Mouse (Mus musculus) urinary bladder, adult 18-20 months (tissue): ENCODE results near the gene Rnf141.

Experiments used
- DNase-seq, 2 experiments: peaks; one replicate each; pipeline ENCODE4 v3.0.0; 2022; ENCODE audit warnings: low spot score in 2 of 2, mixed read lengths in 2 of 2

The Rnf141 gene

GRCm38 (mm10) chr7:110833024-110833423 is 11.2 kb downstream of the Rnf141 start:
- no peak for DNase-seq

- no peak for DNase-seq
These were observed 20.0 kb downstream of the Rnf141 start for GRCm38 (mm10) chr7:110823995-110824953.

DNA sequence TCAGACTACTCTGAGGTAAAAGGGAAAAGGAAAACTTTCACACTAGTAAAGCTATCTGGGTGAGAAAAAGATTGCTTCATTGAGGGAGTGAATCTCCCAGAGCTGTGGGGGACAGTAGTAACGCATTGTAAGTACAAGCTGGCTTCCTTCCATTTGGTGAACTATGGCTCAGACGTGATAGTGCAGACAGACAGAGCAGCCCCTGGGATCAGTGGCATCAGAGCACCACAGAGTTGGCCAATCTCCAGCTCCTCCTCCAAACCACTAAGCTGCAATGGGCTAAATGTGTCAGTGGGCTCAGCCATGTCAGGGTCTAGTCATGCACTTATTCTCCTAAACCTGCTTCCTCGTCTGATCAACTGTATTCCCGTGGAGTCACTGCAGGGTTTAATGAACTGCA is 20.7 kb downstream of the Rnf141 start:
- no peak for DNase-seq

GRCm38 (mm10) chr7:110823076-110823475 is 21.2 kb downstream of the Rnf141 start:
- no peak for DNase-seq

DNA sequence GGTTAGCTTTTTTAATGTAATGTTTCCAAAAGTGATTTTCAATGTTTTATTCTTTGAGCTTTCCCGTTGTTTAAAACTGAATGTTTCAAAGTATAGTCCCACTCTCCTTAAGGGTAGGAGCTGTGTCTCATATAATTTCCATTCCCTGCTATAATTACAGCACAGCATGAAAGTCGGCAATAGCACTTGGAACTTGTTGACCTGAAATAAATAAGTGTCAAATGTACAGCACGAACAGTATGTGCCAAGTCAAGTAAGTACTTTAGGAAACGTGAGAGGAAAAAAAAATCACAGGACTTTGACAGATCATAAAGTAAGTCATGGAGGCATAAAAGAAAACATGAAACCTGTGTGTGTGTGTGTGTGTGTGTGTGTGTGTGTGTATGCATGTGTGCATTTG is 22.2 kb downstream of the Rnf141 start:
- DNase-seq: no peak

GRCm38 (mm10) chr7:110821653-110822052 is 22.6 kb downstream of the Rnf141 start:
- DNase-seq: no peak

DNA sequence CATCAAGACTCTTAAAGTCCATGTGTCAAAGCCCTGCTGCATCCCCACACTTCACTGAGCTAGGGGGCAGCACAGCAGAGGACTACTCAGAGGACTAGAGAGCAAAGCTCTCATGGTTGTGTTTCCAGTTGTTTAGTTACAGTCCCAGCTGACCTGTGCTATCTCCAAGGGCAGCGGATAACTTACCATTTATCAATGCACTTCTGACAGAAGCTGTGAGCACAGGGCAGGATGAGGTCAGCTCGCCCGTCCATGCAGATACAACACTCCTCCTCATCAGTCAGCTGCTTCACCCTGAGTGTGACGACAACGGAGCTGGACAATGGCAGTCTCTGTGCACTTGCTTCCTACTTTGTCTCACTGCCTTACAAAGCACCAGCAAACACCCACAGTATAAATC is 23.2 kb downstream of the Rnf141 start:
- no peak for DNase-seq

DNA sequence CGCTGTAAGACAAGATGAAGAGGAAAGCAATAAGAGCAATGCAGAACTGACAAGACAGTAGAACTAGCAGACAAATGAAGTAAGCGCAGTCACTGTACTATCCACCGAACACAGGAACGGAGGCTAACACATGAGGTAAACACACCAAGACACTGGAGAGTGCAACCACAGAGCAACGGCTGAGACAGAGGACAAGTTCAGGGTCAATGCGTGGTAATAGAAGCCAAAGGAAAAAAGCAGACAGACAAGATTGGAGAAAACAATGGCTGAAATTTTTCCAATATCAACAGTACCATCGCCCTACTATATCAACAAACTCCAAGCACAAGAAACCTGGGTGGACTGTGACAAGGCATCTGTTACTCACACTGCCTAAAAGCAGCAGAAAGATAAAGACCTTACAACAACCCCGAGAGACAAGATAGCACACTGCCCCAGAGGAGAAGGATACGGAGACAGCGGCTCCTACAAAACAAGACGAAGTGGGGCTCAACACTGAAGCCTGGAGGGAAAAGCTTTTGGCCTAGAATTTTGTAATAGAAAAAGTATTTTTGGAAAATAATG is 25.4 kb downstream of the Rnf141 start:
- DNase-seq: no peak

DNA sequence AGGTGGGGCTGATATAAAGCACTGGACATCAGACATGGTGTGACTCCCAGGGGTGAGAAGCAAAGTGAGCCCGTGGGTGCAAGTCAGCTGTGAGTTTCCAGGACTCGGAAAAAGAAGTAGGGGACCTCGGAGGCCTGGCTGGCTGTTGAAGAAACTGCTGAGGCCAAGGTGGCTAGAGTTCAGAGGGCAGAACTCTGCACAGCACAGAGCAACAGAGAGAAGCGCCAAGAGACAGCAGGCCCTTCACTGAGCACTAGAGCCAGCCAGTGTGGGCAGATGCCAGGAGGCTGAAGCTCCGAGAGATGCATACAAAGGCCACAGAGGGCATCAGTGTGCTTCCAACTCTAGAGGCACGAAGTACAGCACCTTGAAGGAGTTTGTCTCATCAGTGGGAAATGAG is 26.1 kb downstream of the Rnf141 start:
- no peak for DNase-seq

- DNase-seq: no peak
These were observed 28.2 kb downstream of the Rnf141 start for GRCm38 (mm10) chr7:110816037-110816436.

DNA sequence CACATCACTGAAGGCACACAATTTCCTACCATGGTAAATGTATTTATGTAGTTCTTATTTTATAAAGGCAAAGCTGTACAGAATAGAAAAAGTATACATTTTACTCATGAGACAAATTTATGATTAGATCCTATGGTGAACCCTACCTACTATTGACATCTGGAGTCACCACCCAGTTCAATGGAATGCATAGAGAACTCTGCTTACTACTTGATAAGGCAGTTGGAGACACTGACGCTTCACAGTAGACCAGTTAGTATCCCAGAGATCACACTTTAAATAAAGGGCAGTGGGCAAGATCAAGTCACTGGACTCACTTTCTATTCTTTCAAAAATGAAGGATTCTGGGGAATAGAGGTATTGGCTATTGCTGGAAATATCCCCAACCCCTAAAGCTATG is 30.3 kb downstream of the Rnf141 start:
- no peak for DNase-seq

DNA sequence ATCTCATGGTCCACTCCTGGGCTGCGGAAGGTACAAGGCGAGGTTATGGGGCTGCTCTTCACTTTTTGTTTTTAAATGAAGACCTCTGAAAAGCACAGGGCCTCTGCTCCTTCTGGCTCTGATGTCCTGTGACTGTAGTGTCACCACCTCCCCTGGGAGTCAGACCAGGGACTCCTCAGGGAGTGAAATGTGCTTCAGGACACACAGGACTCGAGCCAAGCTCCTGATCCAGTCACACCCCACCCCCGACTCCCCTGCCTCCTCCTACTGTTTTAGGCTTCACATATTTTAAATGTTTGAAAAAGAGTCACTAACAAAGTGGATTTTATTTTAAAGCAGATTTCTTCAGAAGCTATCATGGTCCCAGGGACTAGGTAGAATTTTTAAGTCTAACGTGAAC is 32.7 kb downstream of the Rnf141 start:
- no peak for DNase-seq

GRCm38 (mm10) chr7:110810995-110811394 is 33.3 kb downstream of the Rnf141 start:
- no peak for DNase-seq

- no peak for DNase-seq
These were observed 34.4 kb downstream of the Rnf141 start for GRCm38 (mm10) chr7:110809585-110810557.

GRCm38 (mm10) chr7:110808962-110809361 is 35.3 kb downstream of the Rnf141 start:
- DNase-seq: no peak

- no peak for DNase-seq
These were observed 36.7 kb downstream of the Rnf141 start for GRCm38 (mm10) chr7:110807460-110808030.

GRCm38 (mm10) chr7:110804266-110804665 is 40.0 kb downstream of the Rnf141 start:
- no peak for DNase-seq

- DNase-seq: no peak
These were observed 41.1 kb downstream of the Rnf141 start for GRCm38 (mm10) chr7:110803131-110803530.

- peak; percentile 62 to 71 for DNase-seq
These were observed 43.2 kb downstream of the Rnf141 start for GRCm38 (mm10) chr7:110801028-110801427.

DNA sequence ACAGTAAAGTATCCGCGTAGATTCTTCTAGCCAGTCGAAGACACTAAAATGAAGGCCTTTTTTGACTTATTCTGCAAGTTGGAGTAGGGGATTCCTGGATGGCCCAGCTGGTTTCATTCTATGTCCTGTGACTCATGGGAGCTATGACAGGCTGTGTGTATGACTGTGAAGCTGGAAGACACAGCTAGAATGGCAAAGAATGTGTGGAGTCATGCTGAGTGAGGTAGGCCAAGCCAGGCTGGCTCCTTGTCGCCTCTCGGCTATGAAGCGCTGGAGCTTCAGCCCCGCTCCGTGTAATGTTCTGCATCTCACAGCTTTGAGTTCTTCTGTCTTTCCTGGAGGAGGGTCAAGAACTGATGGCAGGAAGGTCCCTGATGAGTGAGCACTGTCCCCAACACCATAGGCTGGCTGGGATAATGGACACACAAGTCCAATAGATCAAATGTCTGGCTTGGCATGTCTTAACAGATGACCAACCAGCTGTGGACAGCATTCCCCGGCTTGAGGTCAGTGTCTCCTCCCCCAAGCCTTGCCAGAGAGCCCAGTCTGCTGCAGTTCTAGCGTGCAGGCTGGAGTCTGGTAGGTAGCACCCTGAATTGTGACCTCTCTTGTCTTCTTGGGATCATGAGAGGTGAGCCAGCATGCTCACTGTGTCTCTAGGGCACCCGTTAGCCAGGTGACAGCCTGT is 46.4 kb downstream of the Rnf141 start:
- DNase-seq: no peak
